ENCODE assay signal across 8 mouse cellular contexts in the genomic region with DNA sequence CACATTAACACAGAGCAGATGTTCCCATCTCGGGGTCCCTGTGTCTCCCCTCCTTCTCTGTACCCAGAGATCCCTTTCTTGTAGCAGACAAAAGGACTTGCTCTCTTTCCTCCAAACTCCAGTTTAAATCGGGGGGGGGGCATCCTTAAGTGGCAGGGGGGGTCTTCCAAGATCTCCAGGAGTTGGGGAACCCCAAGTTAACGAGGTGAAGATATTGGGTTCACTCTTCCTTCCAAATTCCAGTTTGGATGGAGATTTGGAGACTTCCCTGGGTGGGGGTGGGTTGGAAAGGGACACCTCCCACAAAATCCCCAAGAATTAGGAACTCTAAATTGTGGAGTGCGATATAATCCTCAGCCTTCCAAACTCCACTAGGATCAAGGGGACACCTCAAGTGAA. TPM values are rescaled to one million over a fixed set of nuclear protein-coding genes. Genes with fewer than 3 reads are reported as not detected.
DNase-seq lines count a peak whose midpoint lies in the region; ATAC-seq and TF ChIP-seq lines count a peak whose summit lies in the region.

No protein-coding gene starts in this region.

- no peak for TF ChIP-seq RAD21 in MEL (IDR thresholded peaks at IDR 0.05; ENCODE audit: low read depth, low read length)

- peaks cover 25% of the 10 kb centered on the region for H3K79me2 ChIP-seq in MEL (ENCODE audit: control insufficient read depth, insufficient read depth, low read length, poor library complexity)

- H3K9me3 ChIP-seq in heart, embryonic 16.5 days (replicated peaks; ENCODE audit: control insufficient read depth, low read length) = no peaks in the 10 kb centered on the region
- no peaks in the 10 kb centered on the region for H3K9me3 ChIP-seq in MEL (replicated peaks; ENCODE audit: insufficient read depth, low read length)
- H3K9me3 ChIP-seq in hindbrain, embryonic 12.5 days (replicated peaks) = no peaks in the 10 kb centered on the region
- H3K9me3 ChIP-seq in midbrain, embryonic 12.5 days = no peaks in the 10 kb centered on the region

- no peak for TF ChIP-seq CTCF in MEL (IDR thresholded peaks at IDR 0.05 in 2 of 3, conservative IDR thresholded peaks at IDR 0.05 in 1 of 3; ENCODE audit: control insufficient read depth in 1 of 3, insufficient read depth in 1 of 3, low read depth in 2 of 3, low read length in 3 of 3, poor library complexity in 1 of 3, severe bottlenecking in 1 of 3)

- peak overlapping the region; percentile 73 for H3K4me2 ChIP-seq in heart, embryonic 16.5 days (ENCODE audit: low read depth, low read length)
- peak overlapping the region; percentile 88 for H3K4me2 ChIP-seq in hindbrain, embryonic 12.5 days (replicated peaks)
- H3K4me2 ChIP-seq in midbrain, embryonic 12.5 days (replicated peaks) = peak overlapping the region; percentile 88

- intact Hi-C loops in gastrocnemius, postnatal 14 days (cut with DNase I; ENCODE audit: low total_unique reads) = no loop called here

- whole genome bisulfite sequencing in heart, embryonic 16.5 days = 5% methylated on average over 4 of the region's 4 CpGs
- under 1% methylated on average over 4 of the region's 4 CpGs for WGBS in hindbrain, embryonic 12.5 days
- 1% methylated on average over 4 of the region's 4 CpGs for WGBS in midbrain, embryonic 12.5 days

- H3K4me3 ChIP-seq in heart, embryonic 16.5 days (ENCODE audit: low read length) = peak overlapping the region; percentile 93
- H3K4me3 ChIP-seq in MEL (ENCODE audit: control insufficient read depth in 1 of 2, insufficient read depth in 1 of 2, low read depth in 2 of 2, low read length in 2 of 2) = peak overlapping the region; percentile 85 to 96
- peak overlapping the region; percentile 98 for H3K4me3 ChIP-seq in hindbrain, embryonic 12.5 days
- H3K4me3 ChIP-seq in midbrain, embryonic 12.5 days = peak overlapping the region; percentile 98

- peaks cover 22% of the 10 kb centered on the region for H3K36me3 ChIP-seq in heart, embryonic 16.5 days (ENCODE audit: control insufficient read depth, insufficient read depth)
- H3K36me3 ChIP-seq in MEL (ENCODE audit: control insufficient read depth in 1 of 2, insufficient read depth in 2 of 2, low read length in 2 of 2) = peaks cover 0 to 27% of the 10 kb centered on the region in 2 experiments; a peak in 3 of 4 replicates
- H3K36me3 ChIP-seq in hindbrain, embryonic 12.5 days = peaks cover 35% of the 10 kb centered on the region
- peaks cover 36% of the 10 kb centered on the region for H3K36me3 ChIP-seq in midbrain, embryonic 12.5 days

- H3K4me1 ChIP-seq in heart, embryonic 16.5 days (ENCODE audit: control insufficient read depth, insufficient read depth, low read length) = peaks cover 21% of the 10 kb centered on the region
- H3K4me1 ChIP-seq in MEL (ENCODE audit: control insufficient read depth in 1 of 2, insufficient read depth in 2 of 2, low read length in 2 of 2) = peaks cover 6 to 34% of the 10 kb centered on the region in 2 experiments; a peak in 3 of 4 replicates
- H3K4me1 ChIP-seq in hindbrain, embryonic 12.5 days = peaks cover 28% of the 10 kb centered on the region
- H3K4me1 ChIP-seq in midbrain, embryonic 12.5 days = peaks cover 22% of the 10 kb centered on the region

- no peak for ATAC-seq in heart, embryonic 16.5 days (replicated peaks; ENCODE audit: extremely low read depth, insufficient read depth, low FRiP score)
- no peak for ATAC-seq in hindbrain, embryonic 12.5 days (ENCODE audit: low FRiP score)
- no peak for ATAC-seq in midbrain, embryonic 12.5 days (ENCODE audit: low FRiP score, low read depth)

- no peak for TF ChIP-seq POLR2A in MEL (IDR thresholded peaks at IDR 0.05; ENCODE audit: control insufficient read depth in 1 of 2, insufficient read depth in 1 of 2, low read depth in 1 of 2, low read length in 2 of 2, poor library complexity in 1 of 2)

- H3K9ac ChIP-seq in heart, embryonic 16.5 days (ENCODE audit: low read length) = peak overlapping the region; percentile 98
- H3K9ac ChIP-seq in MEL (ENCODE audit: control insufficient read depth, low read depth, low read length, poor library complexity, severe bottlenecking) = peak overlapping the region; percentile 97
- peak overlapping the region; percentile 100 for H3K9ac ChIP-seq in hindbrain, embryonic 12.5 days
- H3K9ac ChIP-seq in midbrain, embryonic 12.5 days (replicated peaks) = peak overlapping the region; percentile 93

- no peak for DNase-seq in heart, adult 18-20 months
- no peak for DNase-seq in MEL (ENCODE audit: low read depth, low spot score)
- DNase-seq in layer of hippocampus, postnatal 10 days (ENCODE audit: low spot score in 2 of 2) = no peak
- DNase-seq in gastrocnemius, postnatal 14 days = no peak
- no peak for DNase-seq in Muller cell, postnatal 12 days (ENCODE audit: inconsistent ontology term)

- TF ChIP-seq EP300 in MEL (IDR thresholded peaks at IDR 0.05; ENCODE audit: low read depth in 1 of 2, low read length in 2 of 2) = no peak

- no peaks in the 10 kb centered on the region for H3K27me3 ChIP-seq in heart, embryonic 16.5 days (ENCODE audit: control insufficient read depth, insufficient read depth, low read length)
- no peaks in the 10 kb centered on the region for H3K27me3 ChIP-seq in MEL (ENCODE audit: control insufficient read depth in 1 of 2, insufficient read depth in 2 of 2, low read length in 2 of 2)
- H3K27me3 ChIP-seq in hindbrain, embryonic 12.5 days = peaks cover 8% of the 10 kb centered on the region; the same call in 1 of the 2 replicates
- H3K27me3 ChIP-seq in midbrain, embryonic 12.5 days = 0 out of 2 replicates have a peak, but pooled peaks cover 6% of the 10 kb centered on the region

- peak overlapping the region; percentile 84 for H3K27ac ChIP-seq in heart, embryonic 16.5 days (ENCODE audit: low read length)
- H3K27ac ChIP-seq in MEL (ENCODE audit: control insufficient read depth, low read depth, low read length) = peak overlapping the region; percentile 79; the same call in 1 of the 2 replicates
- H3K27ac ChIP-seq in hindbrain, embryonic 12.5 days = peak overlapping the region; percentile 95
- H3K27ac ChIP-seq in midbrain, embryonic 12.5 days (replicated peaks) = peak overlapping the region; percentile 88

TF ChIP-seq in MEL, 35 proteins besides CTCF, POLR2A, EP300 and RAD21 (continues in another document):
- TF ChIP-seq MAFK (IDR thresholded peaks at IDR 0.05; ENCODE audit: borderline replicate concordance, low read depth, low read length) = no peak
- no peak for TF ChIP-seq NRF1 (IDR thresholded peaks at IDR 0.05; ENCODE audit: insufficient read depth, low read depth, low read length, poor library complexity, severe bottlenecking)
- TF ChIP-seq ZNF384 (IDR thresholded peaks at IDR 0.05; ENCODE audit: low read depth, low read length) = no peak
- no peak for TF ChIP-seq MEF2A (IDR thresholded peaks at IDR 0.05; ENCODE audit: extremely low read depth, insufficient replicate concordance, low read depth, low read length, poor library complexity, severe bottlenecking)
- no peak for TF ChIP-seq SMC3 (IDR thresholded peaks at IDR 0.05; ENCODE audit: low read depth, low read length)
- no peak for TF ChIP-seq GABPA (IDR thresholded peaks at IDR 0.05; ENCODE audit: low read depth, low read length)

RNA-seq across cellular contexts. Expression of a gene that starts 1.1 kb away (rescaled TPM):
- polyA plus RNA-seq in heart, embryonic 16.5 days (2015; fragmentation: Nextera tagmentation; extraction: Ambion mirVana) = 41.9 and 47.0 TPM in 2 replicates
- total RNA-seq in heart, adult 18-20 months (2021) = 10 to 100 TPM; 15.6 to 17.3 TPM
- 113 and 125 TPM in 2 replicates for total RNA-seq in MEL (2012; rRNA removed)
- polyA plus RNA-seq in MEL (2012; ENCODE audit: insufficient read depth in 1 of 2, insufficient read length in 2 of 2, low read depth in 1 of 2, low replicate concordance in 2 of 2, missing spikeins in 1 of 2) = 100 to 1,000 TPM in 1 of 2 experiments, not detected in 1; 258 TPM
- polyA plus RNA-seq in hindbrain, embryonic 12.5 days (2016; fragmentation: Nextera tagmentation; extraction: Ambion mirVana) = 176 and 178 TPM in 2 replicates
- polyA plus RNA-seq in midbrain, embryonic 12.5 days (2016; fragmentation: Nextera tagmentation; extraction: Ambion mirVana) = 185 and 191 TPM in 2 replicates
- 10 to 100 TPM; 36.1 to 42.9 TPM for total RNA-seq in layer of hippocampus, postnatal 10 days (2021)
- total RNA-seq in gastrocnemius, postnatal 14 days (2021) = 10 to 100 TPM; 18.1 to 24.6 TPM

RNA-seq across cellular contexts. Expression of a gene that starts 25.8 kb away (rescaled TPM):
- polyA plus RNA-seq in heart, embryonic 16.5 days (2015; fragmentation: Nextera tagmentation; extraction: Ambion mirVana) = 1,492 and 1,877 TPM in 2 replicates
- 1,000 to 10,000 TPM; 1,809 to 1,881 TPM for total RNA-seq in heart, adult 18-20 months (2021)
- 879 and 935 TPM in 2 replicates for total RNA-seq in MEL (2012; rRNA removed)
- 100 to 1,000 TPM in 1 of 2 experiments, not detected in 1; 481 TPM for polyA plus RNA-seq in MEL (2012; ENCODE audit: insufficient read depth in 1 of 2, insufficient read length in 2 of 2, low read depth in 1 of 2, low replicate concordance in 2 of 2, missing spikeins in 1 of 2)
- 312 and 406 TPM in 2 replicates for polyA plus RNA-seq in hindbrain, embryonic 12.5 days (2016; fragmentation: Nextera tagmentation; extraction: Ambion mirVana)
- polyA plus RNA-seq in midbrain, embryonic 12.5 days (2016; fragmentation: Nextera tagmentation; extraction: Ambion mirVana) = 398 and 414 TPM in 2 replicates
- total RNA-seq in layer of hippocampus, postnatal 10 days (2021) = 100 to 1,000 TPM; 503 to 527 TPM
- total RNA-seq in gastrocnemius, postnatal 14 days (2021) = 100 to 1,000 TPM; 793 to 884 TPM

RNA-seq across cellular contexts. Expression of a gene that starts 33.0 kb away (rescaled TPM):
- 136 and 155 TPM in 2 replicates for polyA plus RNA-seq in heart, embryonic 16.5 days (2015; fragmentation: Nextera tagmentation; extraction: Ambion mirVana)
- 10 to 100 TPM; 93.3 to 97.7 TPM for total RNA-seq in heart, adult 18-20 months (2021)
- total RNA-seq in MEL (2012; rRNA removed) = 81.4 and 86.9 TPM in 2 replicates
- polyA plus RNA-seq in MEL (2012; ENCODE audit: insufficient read depth in 1 of 2, insufficient read length in 2 of 2, low read depth in 1 of 2, low replicate concordance in 2 of 2, missing spikeins in 1 of 2) = 100 to 1,000 TPM in 1 of 2 experiments, not detected in 1; 289 TPM
- 275 and 296 TPM in 2 replicates for polyA plus RNA-seq in hindbrain, embryonic 12.5 days (2016; fragmentation: Nextera tagmentation; extraction: Ambion mirVana)
- polyA plus RNA-seq in midbrain, embryonic 12.5 days (2016; fragmentation: Nextera tagmentation; extraction: Ambion mirVana) = 288 and 314 TPM in 2 replicates
- total RNA-seq in layer of hippocampus, postnatal 10 days (2021) = 100 to 1,000 TPM; 119 to 129 TPM
- total RNA-seq in gastrocnemius, postnatal 14 days (2021) = 100 to 1,000 TPM in 1 of 2 experiments, 10 to 100 TPM in 1; 81.0 to 102 TPM

RNA-seq across cellular contexts. Expression of a gene that starts 44.9 kb away (rescaled TPM):
- 2.8 TPM in 2 replicates for polyA plus RNA-seq in heart, embryonic 16.5 days (2015; fragmentation: Nextera tagmentation; extraction: Ambion mirVana)
- 1 to 10 TPM; 6.4 to 7.8 TPM for total RNA-seq in heart, adult 18-20 months (2021)
- total RNA-seq in MEL (2012; rRNA removed) = 14.1 and 15.6 TPM in 2 replicates
- polyA plus RNA-seq in MEL (2012; ENCODE audit: insufficient read depth in 1 of 2, insufficient read length in 2 of 2, low read depth in 1 of 2, low replicate concordance in 2 of 2, missing spikeins in 1 of 2) = 10 to 100 TPM in 1 of 2 experiments, not detected in 1; 18.8 TPM
- polyA plus RNA-seq in hindbrain, embryonic 12.5 days (2016; fragmentation: Nextera tagmentation; extraction: Ambion mirVana) = 21.4 and 24.8 TPM in 2 replicates
- 18.4 and 19.7 TPM in 2 replicates for polyA plus RNA-seq in midbrain, embryonic 12.5 days (2016; fragmentation: Nextera tagmentation; extraction: Ambion mirVana)
- total RNA-seq in layer of hippocampus, postnatal 10 days (2021) = 10 to 100 TPM; 33.6 to 36.6 TPM
- 1 to 10 TPM; 5.2 to 6.0 TPM for total RNA-seq in gastrocnemius, postnatal 14 days (2021)
